Mouse (Mus musculus): ENCODE results near the gene Chil4. TPM values are rescaled to one million over a fixed set of nuclear protein-coding genes. Genes with fewer than 3 reads are reported as not detected.
"Not testable (repeated sequence)": the region's sequence is repeated elsewhere in the genome, so short reads cannot be mapped to it uniquely, and the experiment has no call there.

The Chil4 gene
- polyA plus RNA-seq, 1 experiment = not detected

DNA sequence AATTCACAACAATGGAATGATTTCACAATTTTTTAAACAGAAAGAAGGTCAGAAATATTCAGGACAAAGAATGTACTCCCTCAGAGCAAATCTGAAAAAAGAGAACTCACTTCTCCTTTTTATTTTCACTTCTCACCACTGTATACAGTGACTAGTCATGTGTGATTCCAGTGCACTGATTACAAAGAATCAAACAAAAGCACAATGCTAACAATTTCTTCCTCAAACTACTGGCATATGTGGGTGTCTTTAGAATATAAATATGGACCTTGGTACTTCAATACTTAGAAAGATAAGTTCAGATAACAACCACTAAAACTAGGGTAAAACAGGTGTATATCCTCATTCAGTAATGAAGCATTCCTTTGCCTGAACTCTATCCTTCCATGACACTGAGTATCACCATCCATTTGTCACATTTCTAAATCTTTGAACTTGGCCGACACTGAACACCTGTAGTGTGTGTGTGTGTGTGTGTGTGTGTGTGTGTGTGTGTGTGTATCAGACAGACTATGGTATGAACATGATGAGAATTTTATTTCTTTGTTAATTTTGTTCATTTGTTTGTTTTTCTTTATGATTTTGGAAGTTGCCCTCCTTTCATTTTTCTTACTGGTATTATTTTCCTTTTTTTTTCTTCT, 2.4 kb upstream of the Chil4 start:
- no peak for TF ChIP-seq CTCF (IDR thresholded peaks at IDR 0.05; ENCODE audit: borderline replicate concordance, insufficient read depth, low read depth, low read length)
- H3K4me3 ChIP-seq (replicated peaks; ENCODE audit: insufficient read depth, low read depth, low read length) = no peak overlapping the region
- DNase-seq = no peak
- H3K4me1 ChIP-seq (ENCODE audit: control insufficient read depth, insufficient read depth, low read length) = no peaks in the 10 kb centered on the region
- WGBS = 91% methylated on average over 1 of the region's 1 CpGs
- H3K27ac ChIP-seq (ENCODE audit: insufficient read depth, low read length) = no peak overlapping the region
- H3K27me3 ChIP-seq (ENCODE audit: control insufficient read depth, insufficient read depth, low read length) = no peaks in the 10 kb centered on the region

DNA sequence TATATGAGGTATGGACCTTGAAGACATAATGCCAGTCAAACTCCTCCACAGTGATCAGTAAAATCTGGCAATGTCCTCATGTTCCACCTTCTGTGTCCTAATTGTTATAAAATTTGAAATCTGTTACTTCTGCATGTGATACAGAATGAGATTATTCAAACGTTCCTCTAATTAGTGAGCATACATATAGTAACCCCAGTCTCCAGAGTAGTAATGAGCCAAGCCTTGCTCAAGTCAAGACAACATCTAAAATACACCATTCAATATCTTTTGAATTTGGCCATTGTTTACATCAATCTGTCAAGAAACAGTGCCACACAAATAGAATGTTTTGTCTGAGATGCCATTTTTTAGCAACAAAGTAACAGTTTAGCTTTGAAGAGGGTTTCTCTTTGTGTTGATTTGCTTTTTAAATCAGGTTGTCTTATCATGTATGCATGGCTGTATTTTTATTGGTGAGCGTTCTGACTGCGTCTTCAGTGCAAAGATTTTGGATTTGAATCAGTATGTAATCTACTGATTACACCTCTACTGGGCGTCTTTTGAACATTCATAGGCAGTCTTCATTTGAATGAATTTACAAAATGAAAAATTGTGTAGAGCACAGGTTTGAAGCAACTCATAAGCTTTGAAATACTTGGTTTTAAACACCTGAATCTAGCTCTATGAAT, 888 bp downstream of the Chil4 start:
- not testable (repeated sequence) for H3K4me1 ChIP-seq (ENCODE audit: control insufficient read depth, insufficient read depth, low read length); DNase-seq; H3K4me3 ChIP-seq (replicated peaks; ENCODE audit: insufficient read depth, low read depth, low read length); H3K27me3 ChIP-seq (ENCODE audit: control insufficient read depth, insufficient read depth, low read length); H3K27ac ChIP-seq (ENCODE audit: insufficient read depth, low read length)
- 80% methylated on average over 4 of the region's 4 CpGs for WGBS

DNA sequence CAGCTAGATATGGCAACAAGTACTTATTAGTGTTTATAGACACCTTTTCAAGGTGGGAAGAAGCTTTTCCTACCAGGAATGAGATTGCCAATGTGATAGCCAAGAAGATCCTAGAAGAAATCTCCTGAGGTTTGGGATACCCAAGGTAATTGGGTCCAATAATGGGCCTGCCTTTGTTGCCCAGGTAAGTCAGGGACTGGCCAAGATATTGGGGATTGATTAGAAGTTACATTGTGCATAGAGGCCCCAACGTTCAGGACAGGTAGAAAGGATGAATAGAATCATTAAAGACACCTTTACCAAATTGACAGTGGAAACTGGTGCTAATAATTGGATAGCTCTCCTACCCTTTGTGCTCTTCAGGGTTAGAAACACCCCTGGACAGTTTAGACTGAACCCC, 21.3 kb downstream of the Chil4 start:
- H3K4me3 ChIP-seq (replicated peaks; ENCODE audit: insufficient read depth, low read depth, low read length); H3K4me1 ChIP-seq (ENCODE audit: control insufficient read depth, insufficient read depth, low read length); H3K27ac ChIP-seq (ENCODE audit: insufficient read depth, low read length); H3K27me3 ChIP-seq (ENCODE audit: control insufficient read depth, insufficient read depth, low read length); DNase-seq: not testable (repeated sequence)
- 57% methylated on average over 1 of the region's 1 CpGs for WGBS

GRCm38 (mm10) chr3:106197246-106197645, 22.1 kb downstream of the Chil4 start:
- H3K27me3 ChIP-seq (ENCODE audit: control insufficient read depth, insufficient read depth, low read length); DNase-seq; H3K4me3 ChIP-seq (replicated peaks; ENCODE audit: insufficient read depth, low read depth, low read length); H3K4me1 ChIP-seq (ENCODE audit: control insufficient read depth, insufficient read depth, low read length); H3K27ac ChIP-seq (ENCODE audit: insufficient read depth, low read length): not testable (repeated sequence)
- 80% methylated on average over 2 of the region's 2 CpGs for WGBS

- TF ChIP-seq CTCF (IDR thresholded peaks at IDR 0.05; ENCODE audit: borderline replicate concordance, insufficient read depth, low read depth, low read length) (no peak), POLR2A (IDR thresholded peaks at IDR 0.05; ENCODE audit: borderline replicate concordance, insufficient read depth, low read length) (no peak)
These were observed 23.0 kb downstream of the Chil4 start for GRCm38 (mm10) chr3:106196276-106196675.

DNA sequence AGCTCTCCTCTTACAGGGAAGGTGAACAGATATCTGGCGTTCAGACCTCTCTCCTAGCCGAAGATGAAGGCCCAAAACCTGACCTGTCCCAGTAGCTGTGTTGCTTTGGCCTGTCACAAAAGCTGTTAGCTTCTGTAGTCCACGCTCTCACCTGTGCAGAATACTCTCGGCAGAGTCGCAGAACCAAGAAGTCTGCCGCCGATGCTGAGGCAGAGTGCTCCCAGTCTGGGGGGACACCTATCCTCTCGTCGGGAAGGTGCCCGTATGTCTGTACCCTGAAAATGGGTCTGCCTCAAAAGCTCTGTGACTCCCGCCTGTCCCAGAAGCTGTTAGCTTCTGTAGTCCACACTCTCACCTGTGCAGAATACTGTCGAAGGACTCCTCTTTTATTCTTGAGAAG, 23.8 kb downstream of the Chil4 start:
- TF ChIP-seq POLR2A (IDR thresholded peaks at IDR 0.05; ENCODE audit: borderline replicate concordance, insufficient read depth, low read length) = no peak
- TF ChIP-seq CTCF (IDR thresholded peaks at IDR 0.05; ENCODE audit: borderline replicate concordance, insufficient read depth, low read depth, low read length) = no peak
- Histone ChIP-seq H3K27me3 (ENCODE audit: control insufficient read depth, insufficient read depth, low read length) (no peaks in the 10 kb centered on the region), H3K4me3 (replicated peaks; ENCODE audit: insufficient read depth, low read depth, low read length) (no peak overlapping the region), H3K4me1 (ENCODE audit: control insufficient read depth, insufficient read depth, low read length) (no peaks in the 10 kb centered on the region), H3K27ac (ENCODE audit: insufficient read depth, low read length) (no peak overlapping the region)
- WGBS = 91% methylated on average over 12 of the region's 12 CpGs
- no peak for DNase-seq

More at GRCm38 (mm10) chr3:106196276-106196675, 23.0 kb downstream of the Chil4 start:
- Histone ChIP-seq H3K4me3 (replicated peaks; ENCODE audit: insufficient read depth, low read depth, low read length) (no peak overlapping the region), H3K27ac (ENCODE audit: insufficient read depth, low read length) (no peak overlapping the region), H3K27me3 (ENCODE audit: control insufficient read depth, insufficient read depth, low read length) (no peaks in the 10 kb centered on the region), H3K4me1 (ENCODE audit: control insufficient read depth, insufficient read depth, low read length) (no peaks in the 10 kb centered on the region)
- DNase-seq = no peak

DNA sequence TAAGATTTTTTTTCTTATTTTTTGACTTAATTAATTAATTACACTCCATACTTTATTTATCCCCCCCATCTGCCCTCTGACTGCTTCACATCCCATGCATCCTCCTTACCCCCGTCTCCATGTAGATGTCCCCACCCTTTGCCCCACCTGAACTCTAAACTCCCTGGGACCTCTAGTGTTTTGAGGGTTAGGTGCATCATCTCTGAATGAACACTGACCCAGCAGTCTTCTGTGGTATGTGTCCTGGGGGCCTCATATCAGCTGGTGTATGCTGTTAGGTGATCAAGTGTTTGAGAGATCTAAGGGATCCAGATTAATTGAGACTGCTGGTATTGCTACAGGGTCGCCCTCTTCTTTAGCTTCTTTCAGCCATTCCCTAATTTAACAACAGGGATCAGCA, 31.3 kb downstream of the Chil4 start:
- 76% methylated on average over 2 of the region's 2 CpGs for WGBS
- H3K27ac ChIP-seq (ENCODE audit: insufficient read depth, low read length) = no peak overlapping the region
- no peak for DNase-seq
- H3K27me3 ChIP-seq (ENCODE audit: control insufficient read depth, insufficient read depth, low read length) = no peaks in the 10 kb centered on the region
- no peaks in the 10 kb centered on the region for H3K4me1 ChIP-seq (ENCODE audit: control insufficient read depth, insufficient read depth, low read length)
- TF ChIP-seq CTCF (IDR thresholded peaks at IDR 0.05; ENCODE audit: borderline replicate concordance, insufficient read depth, low read depth, low read length) (no peak), POLR2A (IDR thresholded peaks at IDR 0.05; ENCODE audit: borderline replicate concordance, insufficient read depth, low read length) (no peak)
- H3K4me3 ChIP-seq (replicated peaks; ENCODE audit: insufficient read depth, low read depth, low read length) = no peak overlapping the region

DNA sequence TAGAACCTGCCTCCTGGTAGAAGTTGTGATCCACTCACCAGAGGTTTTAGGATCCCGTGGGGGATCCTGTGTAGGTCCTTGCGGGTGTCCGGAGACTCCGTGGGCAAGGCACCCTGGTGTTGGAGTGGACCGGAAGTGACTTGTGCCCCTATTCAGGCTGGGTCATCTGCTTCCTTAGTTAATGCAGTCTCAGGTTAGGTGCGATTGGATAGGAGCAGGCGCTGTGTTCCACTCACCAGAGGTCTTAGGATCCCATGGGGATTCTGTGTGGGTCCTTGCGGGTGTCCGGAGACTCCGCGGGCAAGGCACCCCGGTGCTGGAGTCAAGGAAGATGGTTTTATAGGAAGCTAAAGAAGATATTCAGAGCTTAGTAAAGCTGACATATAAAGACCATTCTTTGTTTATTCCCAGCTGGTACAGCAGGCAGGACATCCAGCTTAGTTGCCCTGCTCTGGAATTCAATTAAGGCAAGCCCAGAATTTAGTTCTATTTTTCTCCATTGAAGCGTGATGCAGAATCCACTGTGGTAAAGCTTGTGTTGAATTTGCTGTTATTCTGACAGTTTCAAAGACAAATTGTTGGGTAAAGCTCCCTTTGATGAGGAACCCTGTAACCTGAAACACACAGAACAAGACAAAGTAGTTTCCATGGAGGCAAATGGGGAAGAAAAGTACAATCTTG, 41.7 kb downstream of the Chil4 start:
- Histone ChIP-seq H3K27ac (ENCODE audit: insufficient read depth, low read length) (no peak overlapping the region), H3K4me1 (ENCODE audit: control insufficient read depth, insufficient read depth, low read length) (no peaks in the 10 kb centered on the region), H3K27me3 (ENCODE audit: control insufficient read depth, insufficient read depth, low read length) (no peaks in the 10 kb centered on the region), H3K4me3 (replicated peaks; ENCODE audit: insufficient read depth, low read depth, low read length) (no peak overlapping the region)
- TF ChIP-seq CTCF (IDR thresholded peaks at IDR 0.05; ENCODE audit: borderline replicate concordance, insufficient read depth, low read depth, low read length) (no peak), POLR2A (IDR thresholded peaks at IDR 0.05; ENCODE audit: borderline replicate concordance, insufficient read depth, low read length) (no peak)
- no peak for DNase-seq
- 83% methylated on average over 13 of the region's 13 CpGs for WGBS

GRCm38 (mm10) chr3:106174971-106175370, 44.3 kb downstream of the Chil4 start:
- H3K4me3 ChIP-seq (replicated peaks; ENCODE audit: insufficient read depth, low read depth, low read length); H3K4me1 ChIP-seq (ENCODE audit: control insufficient read depth, insufficient read depth, low read length); H3K27me3 ChIP-seq (ENCODE audit: control insufficient read depth, insufficient read depth, low read length); DNase-seq; H3K27ac ChIP-seq (ENCODE audit: insufficient read depth, low read length): not testable (repeated sequence)
- 45% methylated on average over 2 of the region's 2 CpGs for WGBS

DNA sequence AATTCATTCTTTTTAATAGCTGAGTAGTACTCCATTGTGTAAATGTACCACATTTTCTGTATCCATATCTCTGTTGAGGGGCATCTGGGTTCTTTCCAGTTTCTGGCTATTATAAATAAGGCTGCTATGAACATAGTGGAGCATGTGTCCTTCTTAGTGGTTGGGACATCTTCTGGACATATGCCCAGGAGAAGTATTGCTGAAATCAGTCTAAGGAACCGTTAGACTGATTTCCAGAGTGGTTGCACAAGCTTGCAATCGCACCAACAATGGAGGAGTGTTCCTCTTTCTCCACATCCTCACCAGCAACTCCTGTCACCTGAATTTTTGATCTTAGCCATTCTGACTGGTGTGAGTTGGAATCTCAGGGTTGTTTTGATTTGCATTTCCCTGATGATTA, 46.8 kb downstream of the Chil4 start:
- H3K4me3 ChIP-seq (replicated peaks; ENCODE audit: insufficient read depth, low read depth, low read length); H3K27me3 ChIP-seq (ENCODE audit: control insufficient read depth, insufficient read depth, low read length); H3K4me1 ChIP-seq (ENCODE audit: control insufficient read depth, insufficient read depth, low read length); DNase-seq; H3K27ac ChIP-seq (ENCODE audit: insufficient read depth, low read length): not testable (repeated sequence)
- WGBS = 70% methylated on average over 2 of the region's 2 CpGs

Data from cerebellum, adult 2 months (tissue).